Mouse (Mus musculus) forebrain, embryonic 16.5 days (tissue): Measurements from ENCODE around the gene Phf1. TPM values are rescaled to one million over a fixed set of nuclear protein-coding genes. Genes with fewer than 3 reads are reported as not detected.

Experiments used
- ATAC-seq: fragments of 200-750 bp; cut with Nextera tagmentation; 2 replicates; pipeline ENCODE4 v1.8.0; 2017; ENCODE audit warnings: mild to moderate bottlenecking, moderate library complexity
- H3K27ac ChIP-seq: fragments of 300-500 bp; sonication (generic); 2 replicates; pipeline ENCODE4 v1.5.1; 2014; ENCODE audit warnings: low read length, control low read depth
- H3K27me3 ChIP-seq: fragments of 300-500 bp; sonication (generic); replicated peaks from 2 replicates; pipeline ENCODE4 v1.6.1; 2014; ENCODE audit warnings: low read length; ENCODE audit not compliant: control insufficient read depth, insufficient read depth
- H3K36me3 ChIP-seq: fragments of 300-500 bp; sonication (generic); 2 replicates; pipeline ENCODE4 v1.6.1; 2014; ENCODE audit not compliant: control insufficient read depth, insufficient read depth
- H3K4me1 ChIP-seq: fragments of 300-500 bp; sonication (generic); replicated peaks from 2 replicates; pipeline ENCODE4 v1.6.1; 2014; ENCODE audit warnings: low read length; ENCODE audit not compliant: control insufficient read depth, insufficient read depth
- H3K4me2 ChIP-seq: fragments of 300-500 bp; sonication (generic); 2 replicates; pipeline ENCODE4 v1.6.1; 2014; ENCODE audit warnings: mild to moderate bottlenecking, low read length, control low read depth
- H3K4me3 ChIP-seq: fragments of 300-500 bp; sonication (generic); replicated peaks from 2 replicates; pipeline ENCODE4 v1.5.1; 2014; ENCODE audit warnings: mild to moderate bottlenecking, low read length, control low read depth
- H3K9ac ChIP-seq: fragments of 300-500 bp; sonication (generic); replicated peaks from 2 replicates; pipeline ENCODE4 v1.6.1; 2014; ENCODE audit warnings: low read depth, low read length, control low read depth
- H3K9me3 ChIP-seq: fragments of 300-500 bp; sonication (generic); 2 replicates; pipeline ENCODE4 v1.6.1; 2016; ENCODE audit warnings: low read length; ENCODE audit not compliant: control insufficient read depth
- WGBS: fragments of 180-500 bp; shearing (Covaris S2); extraction: QIAGEN DNeasy Blood & Tissue Kit; methylation state at CpG from one replicate; pipeline ENCODE4 v1.1.7; 2014; 5-methylcytosine and 5-hydroxymethylcytosine counted together
- polyA plus RNA-seq: library from polyadenylated mRNA; unstranded; fragments of >200 nt; fragmentation: Nextera tagmentation; extraction: Ambion mirVana; gene quantifications from 2 replicates; pipeline ENCODE4 v1.2.1, GENCODE M21; 2015

The Phf1 gene
- 16.2 and 19.7 TPM in 2 replicates for polyA plus RNA-seq

- Histone ChIP-seq H3K4me1 (peaks cover 18% of the 10 kb centered on the region), H3K4me3 (peak within 1 kb of the TSS; percentile 78), H3K36me3 (0 out of 2 replicates have a peak, but pooled peaks cover 2% of the 10 kb centered on the region), H3K4me2 (peak within 1 kb of the TSS; percentile 87), H3K9ac (peak within 1 kb of the TSS; percentile 73), H3K9me3 (no peaks in the 10 kb centered on the region), H3K27ac (peak within 1 kb of the TSS; percentile 90), H3K27me3 (no peaks in the 10 kb centered on the region)
- peak; percentile 85 for ATAC-seq
- WGBS = under 1% methylated on average over 36 of the region's 43 CpGs
Observed at GRCm38 (mm10) chr17:26932839-26933398, at the start of gene Phf1. TSS of gene Phf1 (plus strand) at chr17:26933052.

GRCm38 (mm10) chr17:26883585-26883984 lies 49.3 kb upstream of the Phf1 start:
- Histone ChIP-seq H3K9ac (no peak overlapping the region), H3K4me1 (peaks cover 20% of the 10 kb centered on the region), H3K4me2 (no peak overlapping the region), H3K27me3 (peaks cover 2% of the 10 kb centered on the region; the same call in 1 of the 2 replicates), H3K36me3 (no peaks in the 10 kb centered on the region), H3K27ac (no peak overlapping the region), H3K9me3 (no peaks in the 10 kb centered on the region), H3K4me3 (no peak overlapping the region)
- no peak for ATAC-seq
- 79% methylated on average over 6 of the region's 6 CpGs for WGBS

GRCm38 (mm10) chr17:26884995-26885926 lies 47.6 kb upstream of the Phf1 start:
- Histone ChIP-seq H3K9me3 (no peaks in the 10 kb centered on the region), H3K27ac (no peak overlapping the region; the same call in 1 of the 2 replicates), H3K9ac (peak overlapping the region; percentile 20), H3K36me3 (no peaks in the 10 kb centered on the region), H3K4me2 (peak overlapping the region; percentile 67), H3K4me1 (peaks cover 20% of the 10 kb centered on the region), H3K27me3 (peaks cover 2% of the 10 kb centered on the region; the same call in 1 of the 2 replicates), H3K4me3 (peak overlapping the region; percentile 55)
- 23% methylated on average over 25 of the region's 25 CpGs for WGBS
- ATAC-seq = peak; percentile 58

- Histone ChIP-seq H3K36me3 (no peaks in the 10 kb centered on the region), H3K4me1 (peaks cover 20% of the 10 kb centered on the region), H3K9me3 (no peaks in the 10 kb centered on the region), H3K4me3 (peak overlapping the region; percentile 55), H3K9ac (peak overlapping the region; percentile 45), H3K27ac (no peak overlapping the region; the same call in 1 of the 2 replicates), H3K27me3 (peaks cover 2% of the 10 kb centered on the region; the same call in 1 of the 2 replicates), H3K4me2 (peak overlapping the region; percentile 67)
- 8% methylated on average over 30 of the region's 30 CpGs for WGBS
- ATAC-seq = peak; percentile 94
Observed at GRCm38 (mm10) chr17:26886047-26886749, 46.7 kb upstream of the Phf1 start.

- no peak for ATAC-seq
- no peaks in the 10 kb centered on the region for H3K36me3 ChIP-seq
- no peak overlapping the region for H3K9ac ChIP-seq
- H3K9me3 ChIP-seq = no peaks in the 10 kb centered on the region
- H3K4me3 ChIP-seq = no peak overlapping the region
- no peak overlapping the region for H3K27ac ChIP-seq
- H3K4me2 ChIP-seq = no peak overlapping the region
- peaks cover 27% of the 10 kb centered on the region for H3K4me1 ChIP-seq
- 21% methylated on average over 3 of the region's 3 CpGs for WGBS
- peaks cover 2% of the 10 kb centered on the region; the same call in 1 of the 2 replicates for H3K27me3 ChIP-seq
Observed at GRCm38 (mm10) chr17:26887926-26888325, 44.9 kb upstream of the Phf1 start.

- peak; percentile 73 for ATAC-seq
- 11% methylated on average over 16 of the region's 16 CpGs for WGBS
- Histone ChIP-seq H3K36me3 (no peaks in the 10 kb centered on the region), H3K27me3 (no peaks in the 10 kb centered on the region), H3K4me3 (no peak overlapping the region), H3K4me2 (peak overlapping the region; percentile 16), H3K4me1 (peaks cover 21% of the 10 kb centered on the region), H3K27ac (peak overlapping the region; percentile 72), H3K9ac (0 out of 2 replicates have a peak overlapping the region, but pooled peaks have one; percentile 8), H3K9me3 (no peaks in the 10 kb centered on the region)
Observed at GRCm38 (mm10) chr17:26892635-26893375, 40.0 kb upstream of the Phf1 start.

- H3K9ac ChIP-seq = no peak overlapping the region
Observed at GRCm38 (mm10) chr17:26893492-26893891, 39.4 kb upstream of the Phf1 start.

GRCm38 (mm10) chr17:26894342-26894741 lies 38.5 kb upstream of the Phf1 start:
- ATAC-seq = 0 out of 2 replicates have a peak, but pooled peaks have one; percentile 34
- H3K4me2 ChIP-seq = no peak overlapping the region
- no peaks in the 10 kb centered on the region for H3K36me3 ChIP-seq
- H3K4me1 ChIP-seq = peaks cover 21% of the 10 kb centered on the region
- H3K9me3 ChIP-seq = no peaks in the 10 kb centered on the region
- H3K9ac ChIP-seq = no peak overlapping the region
- WGBS = 74% methylated on average over 6 of the region's 6 CpGs
- peak overlapping the region; percentile 66; the same call in 1 of the 2 replicates for H3K27ac ChIP-seq
- no peaks in the 10 kb centered on the region for H3K27me3 ChIP-seq
- no peak overlapping the region for H3K4me3 ChIP-seq

More at GRCm38 (mm10) chr17:26893492-26893891, 39.4 kb upstream of the Phf1 start:
- WGBS = 35% methylated on average over 6 of the region's 6 CpGs
- Histone ChIP-seq H3K27me3 (no peaks in the 10 kb centered on the region), H3K4me1 (peaks cover 21% of the 10 kb centered on the region), H3K4me3 (no peak overlapping the region), H3K27ac (peak overlapping the region; percentile 66), H3K36me3 (no peaks in the 10 kb centered on the region), H3K9me3 (no peaks in the 10 kb centered on the region), H3K4me2 (no peak overlapping the region)
- ATAC-seq = no peak
